Mouse (Mus musculus) stomach, postnatal 0 days (tissue): ENCODE measurements around the gene R3hdm2. TPM values are rescaled to one million over a fixed set of nuclear protein-coding genes. Genes with fewer than 3 reads are reported as not detected.
A peak's percentile ranks its signal among the peaks of the same experiment; 100 is the strongest.

Experiments used
- ATAC-seq: fragments of 200-750 bp; cut with Nextera tagmentation; 2 replicates; pipeline ENCODE4 v1.8.0; 2017; ENCODE audit not compliant: low FRiP score, low TSS enrichment
- DNase-seq: peaks from one replicate; pipeline ENCODE4 v3.0.0-alpha.2; 2016; ENCODE audit warnings: low spot score
- H3K27ac ChIP-seq: fragments of 300-500 bp; sonication (generic); replicated peaks from 2 replicates; pipeline ENCODE4 v1.5.1; 2014; ENCODE audit warnings: mild to moderate bottlenecking, control low read depth
- H3K27me3 ChIP-seq: fragments of 300-500 bp; sonication (generic); 2 replicates; pipeline ENCODE4 v1.6.1; 2014; ENCODE audit warnings: low read length; ENCODE audit not compliant: control insufficient read depth, insufficient read depth
- H3K36me3 ChIP-seq: fragments of 300-500 bp; sonication (generic); 2 replicates; pipeline ENCODE4 v1.6.1; 2014; ENCODE audit warnings: low read length, mixed read lengths; ENCODE audit not compliant: control insufficient read depth, insufficient read depth
- H3K4me1 ChIP-seq: fragments of 300-500 bp; sonication (generic); replicated peaks from 2 replicates; pipeline ENCODE4 v1.6.1; 2014; ENCODE audit warnings: antibody characterized with exemption; ENCODE audit not compliant: control insufficient read depth, insufficient read depth
- H3K4me2 ChIP-seq: fragments of 300-500 bp; sonication (generic); replicated peaks from 2 replicates; pipeline ENCODE4 v1.6.1; 2014; ENCODE audit warnings: low read depth, mild to moderate bottlenecking, control low read depth, moderate library complexity
- H3K4me3 ChIP-seq: fragments of 300-500 bp; sonication (generic); 2 replicates; pipeline ENCODE4 v1.5.1; 2014; ENCODE audit warnings: low read depth, low read length, control low read depth
- H3K9ac ChIP-seq: fragments of 300-500 bp; sonication (generic); 2 replicates; pipeline ENCODE4 v1.6.1; 2014; ENCODE audit warnings: mild to moderate bottlenecking, low read length, control low read depth, mixed read lengths
- H3K9me3 ChIP-seq: fragments of 300-500 bp; sonication (generic); 2 replicates; pipeline ENCODE4 v1.6.1; 2016; ENCODE audit warnings: low read length; ENCODE audit not compliant: control insufficient read depth
- CTCF ChIP-seq: IDR thresholded peaks from 2 replicates; pipeline ENCODE4 v1.5.1; 2016; ENCODE audit warnings: antibody characterized with exemption, low read depth, mild to moderate bottlenecking, moderate library complexity
- EP300 ChIP-seq: optimal IDR thresholded peaks from 2 replicates; pipeline ENCODE3; 2016; ENCODE audit warnings: antibody characterized with exemption
- WGBS: fragments of 180-500 bp; shearing (Covaris S2); extraction: QIAGEN DNeasy Blood & Tissue Kit; methylation state at CpG from one replicate; pipeline ENCODE4 v1.1.7; 2014; 5-methylcytosine and 5-hydroxymethylcytosine counted together
- polyA plus RNA-seq: library from polyadenylated mRNA; unstranded; fragments of >200 nt; fragmentation: Nextera tagmentation; extraction: Ambion mirVana; gene quantifications from 2 replicates; pipeline ENCODE4 v1.2.1, GENCODE M21; 2015

Gene R3hdm2
- polyA plus RNA-seq, 1 experiment from 2014 or later, result 17.6 TPM

GRCm38 (mm10) chr10:127514111-127514698 lies 134.1 kb downstream of the R3hdm2 start:
- Histone ChIP-seq H3K4me3 (peak overlapping the region; percentile 27; the same call in 1 of the 2 replicates), H3K9ac (no peak overlapping the region), H3K4me2 (peak overlapping the region; percentile 55), H3K27me3 (peaks cover 6% of the 10 kb centered on the region; the same call in 1 of the 2 replicates), H3K4me1 (peaks cover 21% of the 10 kb centered on the region), H3K9me3 (no peaks in the 10 kb centered on the region), H3K27ac (no peak overlapping the region), H3K36me3 (peaks cover 8% of the 10 kb centered on the region; the same call in 1 of the 2 replicates)
- no peak for ATAC-seq
- TF ChIP-seq CTCF (no peak), EP300 (no peak)
- no peak for DNase-seq
- 34% methylated on average over 13 of the region's 13 CpGs for WGBS

DNA sequence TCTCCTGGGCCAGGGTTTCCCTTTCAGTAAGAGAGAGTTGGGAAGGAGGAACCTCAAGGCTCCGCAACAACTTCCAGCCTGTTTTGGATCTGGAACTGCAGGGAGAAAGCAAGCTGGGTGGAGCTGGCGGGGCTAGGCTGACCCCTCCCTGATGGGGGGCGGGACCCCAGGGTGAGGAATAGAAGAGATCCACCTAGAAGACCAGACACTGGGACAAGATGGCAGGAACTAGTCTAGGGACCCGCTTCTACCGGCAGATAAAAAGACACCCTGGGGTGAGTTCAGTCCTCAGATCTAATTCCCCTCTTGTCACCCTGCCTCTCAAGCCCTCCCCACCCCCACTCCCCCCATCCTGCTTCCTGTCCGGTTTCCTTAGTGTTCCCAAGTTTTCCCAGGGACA lies 134.6 kb downstream of the R3hdm2 start, which contains the start of gene Ndufa4l2:
Gene Ndufa4l2, plus strand, starts transcription at position 204 of the 400 bp plus-strand sequence.
- Histone ChIP-seq H3K4me2 (peak within 1 kb of the TSS; percentile 66), H3K4me1 (peaks cover 21% of the 10 kb centered on the region), H3K9ac (no peak within 1 kb of the TSS), H3K27ac (no peak within 1 kb of the TSS; the same call in none of the 2 replicates), H3K4me3 (peak within 1 kb of the TSS; percentile 27), H3K27me3 (peaks cover 6% of the 10 kb centered on the region; the same call in 1 of the 2 replicates), H3K9me3 (no peaks in the 10 kb centered on the region), H3K36me3 (peaks cover 10% of the 10 kb centered on the region; the same call in 1 of the 2 replicates)
- no peak for ATAC-seq
- DNase-seq, result no peak
- 26% methylated on average over 6 of the region's 6 CpGs for WGBS
- TF ChIP-seq EP300 (no peak), CTCF (no peak)

DNA sequence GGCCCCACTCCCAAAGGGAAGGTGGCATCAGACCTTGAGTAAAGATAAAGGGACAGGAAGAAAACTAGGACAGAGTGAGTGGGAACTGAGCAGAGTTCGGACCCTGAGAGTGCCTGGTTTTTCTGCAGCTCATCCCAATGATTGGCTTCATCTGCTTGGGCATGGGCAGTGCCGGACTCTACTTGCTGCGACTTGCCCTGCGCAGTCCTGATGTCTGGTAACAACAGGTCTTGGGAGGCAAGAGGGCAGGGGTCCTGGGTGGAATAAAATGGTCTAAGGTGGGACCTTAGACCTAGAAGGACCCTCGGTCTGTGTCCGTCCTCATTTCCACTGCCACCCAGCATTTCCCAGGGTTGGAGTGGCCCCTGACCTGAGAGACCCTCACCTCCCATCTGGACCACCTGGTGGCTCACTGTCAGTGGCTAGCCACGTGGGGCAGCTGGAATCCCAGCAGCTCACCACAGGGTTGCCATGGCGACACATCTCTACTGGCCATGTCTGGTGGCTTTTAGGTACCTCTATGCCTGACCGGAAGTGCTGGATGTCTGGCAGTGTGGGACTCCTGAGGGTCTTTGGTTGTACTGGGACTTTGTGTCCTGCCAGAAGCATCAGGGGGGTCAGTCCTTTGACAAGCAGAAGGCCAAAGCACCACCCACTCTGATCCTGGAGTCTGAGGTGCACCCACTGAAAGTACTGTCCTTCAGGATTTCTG lies 135.3 kb downstream of the R3hdm2 start:
- Histone ChIP-seq H3K27ac (no peak overlapping the region; the same call in none of the 2 replicates), H3K9ac (no peak overlapping the region)
- no peak for DNase-seq

DNA sequence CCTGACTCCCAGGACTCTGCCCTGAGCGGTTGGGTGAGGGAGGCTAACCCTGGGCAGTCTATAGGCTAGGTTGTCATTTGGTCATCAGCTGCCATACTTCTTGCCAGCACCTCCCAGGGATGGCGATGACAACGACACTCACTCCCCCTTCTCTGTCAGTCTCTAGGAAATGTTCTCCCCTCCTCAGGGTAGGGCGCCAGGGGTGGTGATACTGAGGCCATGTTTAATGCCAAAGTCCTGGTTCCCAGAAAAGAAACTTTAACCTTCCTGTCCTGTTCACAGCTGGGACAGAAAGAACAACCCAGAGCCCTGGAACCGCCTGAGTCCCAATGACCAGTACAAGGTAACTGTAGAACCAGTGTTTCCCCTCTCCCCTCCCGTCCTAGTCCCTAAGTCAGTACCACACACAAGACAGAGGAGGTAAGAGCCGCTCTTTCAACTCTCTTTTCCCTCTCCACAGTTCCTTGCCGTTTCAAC lies 135.9 kb downstream of the R3hdm2 start:
- Histone ChIP-seq H3K9ac (peak overlapping the region; percentile 54), H3K27ac (peak overlapping the region; percentile 82), H3K36me3 (peaks cover 10% of the 10 kb centered on the region; the same call in 1 of the 2 replicates), H3K4me1 (peaks cover 21% of the 10 kb centered on the region), H3K9me3 (no peaks in the 10 kb centered on the region), H3K27me3 (no peaks in the 10 kb centered on the region), H3K4me3 (peak overlapping the region; percentile 23), H3K4me2 (peak overlapping the region; percentile 55)
- ATAC-seq, result no peak
- WGBS, result 36% methylated on average over 8 of the region's 8 CpGs
- no peak for TF ChIP-seq EP300
- TF ChIP-seq CTCF, result no peak
- DNase-seq, result no peak

More for the DNA sequence above, 135.3 kb downstream of the R3hdm2 start:
- Histone ChIP-seq H3K4me3 (peak overlapping the region; percentile 27), H3K9me3 (no peaks in the 10 kb centered on the region), H3K36me3 (peaks cover 10% of the 10 kb centered on the region; the same call in 1 of the 2 replicates), H3K4me2 (peak overlapping the region; percentile 55), H3K4me1 (peaks cover 21% of the 10 kb centered on the region), H3K27me3 (peaks cover 2% of the 10 kb centered on the region; the same call in 1 of the 2 replicates)
- no peak for TF ChIP-seq EP300
- no peak for TF ChIP-seq CTCF
- no peak for ATAC-seq
- 44% methylated on average over 9 of the region's 9 CpGs for WGBS

- Histone ChIP-seq H3K4me3 (peak overlapping the region; percentile 23), H3K4me2 (peak overlapping the region; percentile 55), H3K27me3 (no peaks in the 10 kb centered on the region), H3K36me3 (peaks cover 10% of the 10 kb centered on the region; the same call in 1 of the 2 replicates), H3K27ac (peak overlapping the region; percentile 82), H3K9ac (peak overlapping the region; percentile 54), H3K9me3 (no peaks in the 10 kb centered on the region), H3K4me1 (peaks cover 23% of the 10 kb centered on the region)
- no peak for TF ChIP-seq CTCF
- no peak for TF ChIP-seq EP300
- 13% methylated on average over 30 of the region's 30 CpGs for WGBS
- peak; percentile 66 for DNase-seq
- ATAC-seq, result peak; percentile 22; the same call in 1 of the 2 replicates
Measured at GRCm38 (mm10) chr10:127516576-127517260, 136.6 kb downstream of the R3hdm2 start.
